Mouse (Mus musculus) right cerebral cortex, postnatal 4 days (tissue): ENCODE data around the gene Slc25a47.

Experiments
- DNase-seq: peaks from one replicate; pipeline ENCODE4 v3.0.0-alpha.2; 2022

The Slc25a47 gene

GRCm38 (mm10) chr12:108835840-108836409 lies at the start of gene Slc25a47, which contains the start of gene Slc25a29:
TSS of gene Slc25a47 (plus strand) at chr12:108836046.
TSS of gene Slc25a29 (minus strand) at chr12:108835883.
- peak; percentile 97 for DNase-seq

DNA sequence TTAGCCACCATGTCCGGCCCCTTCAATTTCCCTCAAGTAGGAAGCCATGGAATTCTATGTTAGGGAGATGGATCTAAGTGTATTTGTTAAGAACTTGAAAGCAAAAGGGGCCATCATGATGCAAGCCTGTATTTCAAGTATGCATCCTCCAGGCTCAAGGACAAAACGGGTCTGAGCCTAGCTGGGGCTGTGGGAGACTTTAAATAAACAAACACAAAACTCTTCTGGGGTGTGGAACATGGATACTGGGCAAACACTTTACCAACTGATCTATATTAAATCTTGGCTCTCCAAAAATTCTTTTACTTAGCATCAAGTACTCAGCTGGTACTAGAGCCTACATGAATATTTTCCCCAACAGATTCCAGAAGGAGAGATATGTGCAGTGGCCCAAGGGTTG lies 48.5 kb upstream of the Slc25a47 start:
- no peak for DNase-seq

DNA sequence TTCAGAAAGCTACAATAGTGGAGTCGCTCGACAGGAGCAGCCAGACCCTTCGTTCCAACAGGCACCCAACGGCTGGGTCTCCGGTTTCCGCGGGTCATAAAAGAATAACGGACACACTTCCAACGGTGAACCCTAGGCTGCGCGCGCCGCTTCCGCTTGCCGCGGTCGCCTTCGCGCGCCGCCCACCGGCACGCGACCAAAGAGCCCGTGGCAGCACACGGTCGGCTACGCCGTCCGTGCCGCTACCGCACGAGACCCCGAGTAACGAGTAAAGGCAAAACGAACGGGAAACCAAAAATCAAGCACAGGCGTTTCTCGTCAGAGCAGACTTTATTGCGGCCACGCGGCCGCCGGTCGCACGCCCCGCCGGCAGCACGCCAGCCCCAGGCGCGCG lies 43.7 kb upstream of the Slc25a47 start:
- peak; percentile 84 for DNase-seq

DNA sequence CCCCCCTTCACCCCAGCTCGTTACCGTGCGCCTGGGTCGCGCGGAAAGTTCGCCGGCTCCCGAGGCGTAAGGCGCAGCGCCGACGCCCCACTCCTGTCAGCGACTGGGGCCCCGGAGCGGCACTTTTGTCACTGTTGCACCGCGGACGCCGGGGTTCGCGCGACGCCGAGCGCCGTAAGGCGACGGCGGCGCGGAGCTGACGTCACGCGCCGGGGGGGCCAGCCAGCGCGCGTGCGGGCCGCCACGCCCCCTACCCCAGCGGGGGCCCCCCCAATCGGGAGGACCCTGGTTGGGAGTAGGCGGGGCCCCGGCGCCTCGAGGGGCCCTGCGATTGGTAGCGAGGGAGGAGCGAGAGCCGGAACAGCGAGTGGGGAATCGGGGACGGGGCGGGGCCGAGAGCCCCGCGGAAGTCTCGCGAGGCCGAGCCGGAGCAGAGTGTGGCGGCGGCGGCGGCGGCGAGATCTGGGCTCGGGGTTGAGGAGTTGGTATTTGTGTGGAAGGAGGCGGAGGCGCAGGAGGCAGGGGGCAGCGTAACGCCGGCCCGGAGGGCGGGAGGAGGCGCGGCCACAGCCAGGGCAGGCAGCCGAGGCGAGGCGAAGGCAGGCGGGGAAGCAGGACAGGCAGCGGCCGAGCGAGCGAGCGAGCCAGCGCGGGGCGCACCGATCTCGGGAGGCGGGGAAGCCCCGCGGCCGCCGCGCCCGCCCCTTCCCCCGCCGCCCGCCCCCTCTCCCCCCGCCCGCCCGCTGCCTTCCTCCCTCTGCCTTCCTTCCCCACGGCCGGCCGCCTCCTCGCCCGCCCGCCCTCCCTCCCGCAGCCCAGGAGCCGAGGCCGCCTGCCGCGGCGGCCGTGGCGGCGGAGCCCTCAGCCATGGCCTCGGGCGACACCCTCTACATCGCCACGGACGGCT lies 43.0 kb upstream of the Slc25a47 start, which contains the start of gene Yy1:
Yy1 (plus strand) TSS at position 428 of the 907 bp plus-strand sequence.
- DNase-seq, result peak; percentile 96

DNA sequence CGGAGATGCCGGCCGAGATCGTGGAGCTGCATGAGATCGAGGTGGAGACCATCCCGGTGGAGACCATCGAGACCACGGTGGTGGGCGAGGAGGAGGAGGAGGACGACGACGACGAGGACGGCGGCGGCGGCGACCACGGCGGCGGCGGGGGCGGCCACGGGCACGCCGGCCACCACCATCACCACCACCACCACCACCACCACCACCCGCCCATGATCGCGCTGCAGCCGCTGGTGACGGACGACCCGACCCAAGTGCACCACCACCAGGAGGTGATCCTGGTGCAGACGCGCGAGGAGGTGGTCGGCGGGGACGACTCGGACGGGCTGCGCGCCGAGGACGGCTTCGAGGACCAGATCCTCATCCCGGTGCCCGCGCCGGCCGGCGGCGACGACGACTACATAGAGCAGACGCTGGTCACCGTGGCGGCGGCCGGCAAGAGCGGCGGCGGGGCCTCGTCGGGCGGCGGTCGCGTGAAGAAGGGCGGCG lies 42.3 kb upstream of the Slc25a47 start:
- DNase-seq, result peak; percentile 47

DNA sequence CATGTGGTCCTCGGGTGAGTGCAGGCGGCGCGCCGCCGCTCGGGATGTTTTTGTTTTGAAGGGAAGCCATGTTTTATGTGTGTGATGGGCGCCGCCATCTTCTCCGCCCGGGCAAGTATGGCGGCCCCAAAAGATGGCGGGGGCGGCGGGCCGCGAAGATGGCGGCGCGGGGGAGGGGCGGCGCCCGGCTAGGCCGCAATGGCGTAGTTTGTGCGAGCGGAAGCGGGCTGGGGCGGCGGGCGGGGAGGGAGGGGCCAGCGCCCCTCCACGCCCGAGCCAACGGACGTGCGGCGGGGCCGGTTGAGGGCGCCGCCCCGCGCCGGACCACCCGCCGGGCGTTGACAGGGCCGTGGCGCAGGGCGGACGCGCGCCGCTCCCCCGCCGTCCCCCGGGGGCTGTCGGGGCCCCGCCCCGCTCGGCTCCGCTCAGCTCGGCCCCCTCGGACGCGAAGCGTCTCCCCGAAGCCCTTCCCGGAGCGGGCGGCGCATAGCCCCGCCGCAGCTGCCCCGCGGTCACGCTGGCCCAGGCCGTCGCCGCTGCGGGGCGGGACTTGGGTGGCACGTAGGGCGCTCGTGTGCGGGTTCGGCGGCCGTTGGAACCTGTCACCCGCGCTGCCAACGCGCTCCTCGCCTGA lies 41.7 kb upstream of the Slc25a47 start:
- peak; percentile 83 for DNase-seq

DNA sequence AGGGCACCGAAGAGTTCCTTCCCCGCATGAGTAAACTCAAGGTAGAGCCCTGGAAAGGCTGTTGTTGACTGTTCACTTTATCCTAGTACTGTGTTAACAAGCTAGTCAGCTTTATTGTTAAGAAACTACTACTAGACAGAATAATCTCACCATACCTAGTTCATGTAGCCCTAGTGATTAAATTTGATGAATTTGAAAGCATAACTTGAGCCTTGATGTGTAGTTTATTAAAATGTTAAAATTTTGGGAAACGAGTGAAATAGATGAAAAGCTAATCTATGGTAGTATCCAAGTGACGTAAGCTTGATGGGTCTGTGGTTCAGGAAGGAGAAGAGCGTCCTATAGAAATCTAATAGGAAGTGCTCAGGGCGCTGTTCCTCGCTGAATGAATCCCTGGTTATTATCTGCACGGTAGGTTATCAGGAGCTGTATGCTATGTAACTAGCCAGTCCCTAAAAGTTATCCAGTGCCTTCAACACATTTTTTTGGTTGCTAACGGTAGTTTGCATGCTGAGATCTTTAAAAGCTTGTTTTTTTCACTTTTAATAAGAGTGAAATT lies 40.8 kb upstream of the Slc25a47 start:
- no peak for DNase-seq

- DNase-seq, result no peak
Observed at GRCm38 (mm10) chr12:108801613-108802012, 34.2 kb upstream of the Slc25a47 start.

DNA sequence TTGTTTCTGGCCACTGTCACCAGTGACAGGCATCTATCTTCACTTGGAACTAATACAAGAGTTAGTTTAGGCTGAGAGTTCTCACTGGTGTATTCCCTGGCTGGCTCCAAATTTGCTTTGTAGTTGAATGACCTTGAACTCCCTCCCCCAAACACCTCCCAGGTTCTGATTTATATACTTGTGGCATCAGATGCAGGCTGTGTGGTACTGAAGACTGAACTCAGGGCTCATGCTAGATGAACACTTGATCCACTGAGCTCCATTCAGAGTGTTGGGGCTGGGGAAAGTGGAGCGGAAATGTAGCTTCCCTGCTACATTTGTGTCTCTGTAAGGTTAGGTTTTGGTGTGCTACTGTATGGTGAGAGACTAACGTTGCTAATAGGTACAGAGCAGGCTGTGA lies 31.5 kb upstream of the Slc25a47 start:
- no peak for DNase-seq

GRCm38 (mm10) chr12:108808465-108808864 lies 27.4 kb upstream of the Slc25a47 start:
- no peak for DNase-seq

DNA sequence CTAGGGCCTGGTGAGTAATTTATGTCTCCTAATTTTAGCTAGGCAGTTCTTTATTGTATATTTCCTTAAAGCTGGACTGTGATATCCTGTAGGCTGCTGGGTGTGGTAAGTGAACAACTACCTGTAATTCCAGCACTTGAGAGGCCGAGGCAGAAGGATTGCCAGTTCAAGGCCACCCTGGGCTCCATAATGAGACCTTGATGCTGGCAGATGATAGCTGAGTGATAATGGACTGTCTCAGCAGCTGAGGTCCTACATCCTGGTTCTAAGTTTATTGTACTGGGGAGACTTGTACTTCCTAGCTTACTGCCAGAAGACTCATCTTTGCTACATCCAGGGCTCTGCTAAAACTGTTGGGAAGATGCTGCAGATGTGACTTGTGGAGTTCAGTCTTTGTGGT lies 26.1 kb upstream of the Slc25a47 start:
- DNase-seq, result no peak

- DNase-seq, result no peak
Observed at GRCm38 (mm10) chr12:108810309-108810708, 25.5 kb upstream of the Slc25a47 start.

DNA sequence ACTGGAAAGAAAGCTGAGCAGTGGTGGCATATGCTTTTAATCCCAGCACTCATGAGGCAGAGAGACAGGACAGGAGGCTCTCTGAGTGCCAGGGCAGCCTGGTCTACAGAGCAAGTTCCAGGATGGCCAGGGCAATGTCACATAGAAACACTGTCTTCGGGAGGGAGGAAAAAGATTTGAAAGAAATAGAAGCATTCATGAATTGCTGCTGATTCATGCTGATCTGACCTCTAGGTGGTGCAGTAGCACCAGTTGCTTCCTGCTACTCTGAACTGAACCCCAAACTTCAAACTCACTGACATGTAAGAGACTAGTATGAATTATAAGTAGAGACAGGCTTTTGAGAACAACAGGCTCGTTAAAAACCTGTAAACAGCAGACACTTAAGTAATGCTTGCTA lies 24.7 kb upstream of the Slc25a47 start:
- DNase-seq, result no peak

GRCm38 (mm10) chr12:108812463-108812862 lies 23.4 kb upstream of the Slc25a47 start:
- DNase-seq, result no peak

- DNase-seq, result no peak
Observed at GRCm38 (mm10) chr12:108814470-108814869, 21.4 kb upstream of the Slc25a47 start.

DNA sequence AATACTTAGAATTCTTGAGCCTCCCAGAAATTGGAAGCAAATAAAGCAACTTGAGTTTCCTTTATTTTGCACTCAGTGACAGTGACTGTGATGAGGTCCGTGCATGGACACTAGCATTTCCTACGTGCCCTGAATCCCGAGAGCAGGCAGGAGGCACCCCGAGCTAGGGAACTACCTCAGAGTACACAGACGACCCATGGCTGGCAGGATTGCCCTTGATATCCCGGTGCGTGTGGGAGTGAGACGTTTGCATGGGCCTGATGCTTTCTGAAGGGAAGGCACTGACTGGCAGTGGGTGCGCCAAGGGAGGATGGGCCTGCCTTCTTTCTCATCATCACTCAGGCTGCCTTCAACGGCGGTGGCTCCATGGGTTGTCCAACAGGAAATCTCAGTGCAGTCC lies 19.3 kb upstream of the Slc25a47 start:
- no peak for DNase-seq

GRCm38 (mm10) chr12:108820461-108820860 lies 15.4 kb upstream of the Slc25a47 start:
- no peak for DNase-seq

DNA sequence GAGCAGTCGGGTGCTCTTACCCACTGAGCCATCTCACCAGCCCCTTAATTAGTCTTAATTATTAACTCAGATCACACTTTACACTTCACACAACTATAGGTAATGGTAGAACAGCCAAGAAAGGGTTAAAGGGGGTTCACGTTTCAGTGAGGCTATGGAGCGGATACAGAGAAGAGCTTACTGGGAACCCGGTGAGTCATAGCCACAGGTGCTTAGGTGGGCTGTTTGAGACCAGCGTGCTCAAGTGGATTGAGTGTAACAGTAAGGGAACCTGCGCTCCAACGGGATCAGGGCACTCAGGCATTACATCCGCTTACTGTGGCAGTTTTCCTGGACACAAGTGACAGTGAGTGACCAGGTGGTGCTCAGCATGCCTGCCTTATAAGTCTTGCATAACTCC lies 12.8 kb upstream of the Slc25a47 start:
- DNase-seq, result no peak

DNA sequence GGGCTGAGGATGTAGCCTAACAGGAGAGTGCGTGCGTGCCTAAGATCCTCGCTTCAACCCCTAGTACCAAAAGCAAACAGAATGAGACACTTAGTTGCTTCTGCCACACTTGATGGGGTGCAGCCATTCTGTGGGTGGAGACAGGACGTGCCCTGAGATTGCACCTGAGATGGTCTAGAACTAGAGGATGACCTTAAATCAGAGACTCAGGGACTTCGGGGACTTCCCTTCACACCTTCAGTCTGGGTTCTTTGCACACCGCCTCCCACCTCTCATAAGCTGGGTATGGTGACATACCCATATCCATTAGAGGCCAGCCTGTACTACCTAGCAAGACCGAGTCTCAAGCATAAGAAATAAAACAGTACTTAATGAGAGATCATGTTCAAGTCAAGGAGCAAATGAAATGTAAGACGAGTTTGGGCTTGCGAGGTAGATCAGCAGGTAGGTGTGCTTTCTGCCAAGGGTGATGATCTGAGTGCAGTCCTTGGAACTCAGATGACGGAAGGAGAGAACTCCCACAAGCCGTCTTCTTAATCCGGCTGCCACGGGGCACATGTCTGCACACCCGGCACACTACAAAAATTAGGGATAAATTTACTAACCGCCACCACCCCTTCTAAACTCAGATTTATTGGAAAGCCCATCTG lies 11.5 kb upstream of the Slc25a47 start:
- DNase-seq, result no peak

DNA sequence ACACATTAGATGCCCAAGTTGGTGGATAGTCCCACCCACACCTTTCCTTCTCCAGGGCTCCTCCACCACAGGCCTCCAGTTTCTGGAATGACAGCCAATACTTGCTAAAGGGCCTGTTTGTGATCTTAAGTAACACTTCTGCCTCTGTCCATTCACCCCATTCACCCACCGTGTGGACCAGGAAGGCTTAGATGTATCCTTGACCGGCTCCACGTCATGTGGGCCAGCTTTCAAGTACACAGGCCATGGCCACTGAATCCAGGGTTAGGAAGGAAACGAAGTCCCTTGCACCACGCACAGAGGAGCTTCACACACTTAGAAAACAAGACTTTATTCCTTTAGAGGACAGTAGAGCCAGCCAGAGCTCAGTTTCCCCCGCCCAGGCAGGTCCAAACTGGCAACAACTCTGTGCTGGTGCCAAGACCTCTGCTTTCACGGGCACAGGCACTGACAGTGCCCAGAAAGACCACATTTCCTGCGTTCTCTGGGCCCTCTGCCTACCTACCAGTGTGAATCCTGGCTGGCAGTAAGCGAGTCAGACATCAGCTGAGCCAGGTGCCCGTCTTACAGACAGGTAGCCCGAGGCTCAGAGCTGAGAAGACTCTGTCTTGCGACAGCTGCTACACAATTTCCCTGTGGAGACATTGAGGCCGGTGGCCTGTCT lies 10.2 kb upstream of the Slc25a47 start:
- no peak for DNase-seq

GRCm38 (mm10) chr12:108826282-108826957 lies 9.4 kb upstream of the Slc25a47 start:
- DNase-seq, result no peak
